Mouse (Mus musculus) olfactory bulb, adult 2 months (tissue): ENCODE measurements around the gene Plb1. TPM values are rescaled to one million over a fixed set of nuclear protein-coding genes. Genes with fewer than 3 reads are reported as not detected.

ENCODE experiments used
- H3K27ac ChIP-seq: fragments of 200-500 bp; 2 replicates; pipeline ENCODE4 v1.5.1; 2012; ENCODE audit warnings: low read depth, low read length; ENCODE audit not compliant: insufficient read depth
- H3K4me1 ChIP-seq: fragments of 200-500 bp; 2 replicates; pipeline ENCODE4 v1.6.1; 2012; ENCODE audit warnings: low read length; ENCODE audit not compliant: control insufficient read depth, insufficient read depth
- H3K4me3 ChIP-seq: fragments of 200-500 bp; 2 replicates; pipeline ENCODE4 v1.5.1; 2012; ENCODE audit warnings: mild to moderate bottlenecking, low read depth, low read length, moderate library complexity; ENCODE audit not compliant: insufficient read depth
- CTCF ChIP-seq: fragments of 200-500 bp; IDR thresholded peaks from 2 replicates; pipeline ENCODE4 v1.5.1; 2012; ENCODE audit warnings: low read depth, mild to moderate bottlenecking, low read length, moderate library complexity; ENCODE audit not compliant: insufficient read depth
- POLR2A ChIP-seq: fragments of 200-500 bp; IDR thresholded peaks from 2 replicates; pipeline ENCODE4 v1.6.1; 2012; ENCODE audit warnings: mild to moderate bottlenecking, low read depth, low read length, moderate library complexity; ENCODE audit not compliant: insufficient read depth
- WGBS: fragments of 180-500 bp; shearing (Covaris S2); methylation state at CpG from one replicate; pipeline ENCODE4 v1.1.7; 2018; 5-methylcytosine and 5-hydroxymethylcytosine counted together
- polyA plus RNA-seq: library from polyadenylated mRNA; stranded (reverse); fragments of >200 nt; gene quantifications from 2 replicates; pipeline ENCODE4 v1.2.4, GENCODE M21; 2012; ENCODE audit warnings: low replicate concordance; ENCODE audit not compliant: missing spikeins, insufficient read depth, insufficient read length

The Plb1 gene
- polyA plus RNA-seq, 1 experiment: not detected

DNA sequence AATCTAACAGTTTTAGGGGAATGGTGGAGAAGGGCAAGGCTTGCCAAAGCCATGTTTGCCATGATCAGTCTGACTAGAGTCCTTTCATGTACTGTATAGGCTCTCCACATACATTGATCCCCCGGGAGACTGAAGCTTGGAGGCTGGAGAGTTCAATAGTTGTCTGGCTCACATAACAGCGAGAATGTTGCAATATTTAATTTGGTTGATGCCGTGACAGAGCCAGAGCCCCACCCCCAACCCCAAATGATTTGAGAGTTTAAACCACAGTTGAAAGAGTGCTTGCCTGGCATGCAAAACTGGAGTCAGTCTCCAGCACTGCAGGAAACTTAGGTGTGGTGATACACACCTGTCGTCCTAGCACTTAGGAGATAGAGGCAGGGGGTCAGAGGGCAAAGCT, 49.8 kb downstream of the Plb1 start:
- Histone ChIP-seq H3K4me3 (no peak overlapping the region), H3K27ac (no peak overlapping the region), H3K4me1 (no peaks in the 10 kb centered on the region; the same call in 1 of the 2 replicates)
- TF ChIP-seq CTCF: no peak
- WGBS: 64% methylated on average over 4 of the region's 4 CpGs

DNA sequence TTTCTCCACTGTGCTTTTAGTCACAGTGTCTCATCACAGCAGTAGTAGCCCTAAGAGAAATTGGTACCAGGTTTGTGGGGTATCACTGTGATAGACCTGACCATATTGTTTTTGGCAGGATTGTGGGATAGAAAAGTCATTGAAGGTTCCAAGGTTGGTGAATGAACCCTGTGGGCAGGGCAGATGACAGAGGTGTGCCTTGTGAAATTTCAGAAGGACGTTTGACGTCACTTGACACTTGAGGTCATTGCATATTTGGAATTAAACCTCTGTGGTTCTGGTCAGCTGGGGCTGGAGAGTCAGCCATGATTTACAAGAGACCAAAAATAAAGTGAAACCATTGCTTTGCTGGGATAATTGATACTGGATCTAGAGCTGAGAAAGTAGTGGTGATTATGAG, 50.9 kb downstream of the Plb1 start:
- 93% methylated on average over 2 of the region's 2 CpGs for WGBS
- TF ChIP-seq CTCF (no peak), POLR2A (no peak)

GRCm38 (mm10) chr5:32286315-32286714, 53.8 kb downstream of the Plb1 start:
- H3K27ac ChIP-seq: no peak overlapping the region
- WGBS: 88% methylated on average over 4 of the region's 4 CpGs
- H3K4me3 ChIP-seq: no peak overlapping the region
- TF ChIP-seq POLR2A: no peak
- TF ChIP-seq CTCF: no peak
- no peaks in the 10 kb centered on the region for H3K4me1 ChIP-seq

More for the DNA sequence above, 50.9 kb downstream of the Plb1 start:
- Histone ChIP-seq H3K27ac (no peak overlapping the region), H3K4me1 (no peaks in the 10 kb centered on the region; the same call in 1 of the 2 replicates), H3K4me3 (no peak overlapping the region)

GRCm38 (mm10) chr5:32288021-32288420, 55.5 kb downstream of the Plb1 start:
- Histone ChIP-seq H3K4me1 (no peaks in the 10 kb centered on the region), H3K4me3 (no peak overlapping the region), H3K27ac (no peak overlapping the region)
- TF ChIP-seq POLR2A (no peak), CTCF (no peak)

DNA sequence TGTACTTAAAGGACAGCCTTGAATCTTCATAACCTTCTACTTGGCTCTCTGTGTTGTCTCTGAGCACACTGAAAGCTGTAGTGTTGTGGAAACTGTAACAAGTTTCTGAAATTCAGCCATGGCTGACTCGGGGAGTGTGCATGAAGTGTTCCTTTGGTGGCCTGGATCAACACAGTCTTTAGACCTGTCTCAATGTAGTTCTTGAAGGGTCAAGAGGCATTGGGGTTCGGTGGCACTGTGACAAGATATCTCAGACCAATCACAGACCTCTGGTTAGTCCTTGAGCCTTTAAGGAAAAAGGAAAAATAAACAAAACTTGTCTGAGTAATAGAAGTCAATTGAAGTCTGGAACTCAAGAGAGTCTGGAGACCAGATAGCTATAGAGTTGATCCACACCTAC, 58.8 kb downstream of the Plb1 start:
- Histone ChIP-seq H3K27ac (no peak overlapping the region), H3K4me1 (no peaks in the 10 kb centered on the region), H3K4me3 (no peak overlapping the region)
- TF ChIP-seq POLR2A (no peak), CTCF (no peak)
- 83% methylated on average over 2 of the region's 2 CpGs for WGBS

DNA sequence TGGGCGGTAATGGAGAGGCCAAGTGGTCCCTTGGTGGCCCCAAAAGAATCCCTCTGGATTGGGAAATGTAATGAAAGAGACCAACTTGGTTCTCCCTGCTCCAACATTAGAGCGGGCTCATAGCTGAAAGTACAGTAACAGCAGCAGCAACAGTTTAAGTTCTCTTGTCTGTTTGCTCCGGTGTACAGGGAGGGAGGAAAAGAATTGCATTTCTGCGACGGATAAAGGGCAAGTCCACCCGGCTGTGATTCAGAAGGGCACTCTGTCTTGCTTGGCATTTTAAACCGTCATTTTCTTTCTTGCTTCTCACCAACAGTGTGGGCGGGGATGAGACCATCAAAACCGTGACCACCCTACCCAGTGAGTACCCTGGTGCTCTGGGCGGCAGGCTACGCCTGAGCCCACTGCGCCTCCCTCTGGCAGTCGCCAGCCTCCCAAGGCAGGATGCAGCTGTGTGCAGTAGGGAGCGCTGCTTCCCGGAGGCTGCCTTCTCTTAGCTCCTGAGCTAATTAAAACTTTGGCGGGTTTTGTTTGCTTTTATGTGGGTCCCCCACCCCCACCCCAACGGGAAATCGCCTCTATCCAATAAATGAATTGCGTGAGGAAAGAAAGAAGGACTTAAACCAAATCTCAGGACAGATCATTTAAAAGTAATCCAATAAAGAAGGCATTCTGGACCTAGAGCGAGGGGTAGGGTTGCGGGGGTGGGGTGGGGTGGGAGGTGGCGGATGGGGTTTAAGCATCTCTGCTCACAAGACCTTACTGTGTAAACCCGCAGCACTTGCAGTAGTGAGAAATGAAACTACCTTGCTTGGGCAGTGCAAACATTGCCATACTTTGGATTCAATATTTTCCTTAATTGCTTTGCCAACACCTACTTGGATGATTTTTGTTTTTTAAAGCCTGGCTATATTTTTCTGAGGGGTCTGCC, 70.7 kb downstream of the Plb1 start:
- no peak overlapping the region for H3K27ac ChIP-seq
- 7% methylated on average over 23 of the region's 23 CpGs for WGBS
- H3K4me3 ChIP-seq: peak overlapping the region; percentile 35
- peaks cover 3% of the 10 kb centered on the region; the same call in 1 of the 2 replicates for H3K4me1 ChIP-seq
- peak; percentile 84 for TF ChIP-seq CTCF
- TF ChIP-seq POLR2A: no peak

GRCm38 (mm10) chr5:32307106-32307505, 74.6 kb downstream of the Plb1 start:
- 80% methylated on average over 2 of the region's 2 CpGs for WGBS
- Histone ChIP-seq H3K4me1 (peaks cover 3% of the 10 kb centered on the region; the same call in 1 of the 2 replicates), H3K27ac (no peak overlapping the region), H3K4me3 (no peak overlapping the region)
- no peak for TF ChIP-seq POLR2A
- no peak for TF ChIP-seq CTCF

DNA sequence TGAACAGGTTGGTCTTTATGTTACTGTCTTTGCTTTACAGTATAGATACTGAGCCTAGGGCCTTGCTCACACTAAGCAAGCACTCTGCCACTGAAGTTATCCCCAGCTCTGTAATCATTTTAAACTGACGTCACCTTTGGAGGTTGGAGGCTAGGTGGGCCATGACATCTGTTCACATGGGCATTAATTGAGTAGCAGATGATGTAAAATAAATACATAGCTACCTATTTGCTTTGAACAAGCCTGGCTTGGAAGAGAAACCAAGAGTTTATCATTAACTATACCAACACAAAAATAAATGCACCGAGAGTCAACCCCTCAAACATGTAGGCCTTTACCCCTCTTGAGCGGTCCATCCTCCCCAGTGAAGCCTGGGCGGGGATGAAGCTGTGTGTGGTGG, 76.1 kb downstream of the Plb1 start:
- TF ChIP-seq CTCF: no peak
- TF ChIP-seq POLR2A: no peak
- 96% methylated on average over 4 of the region's 4 CpGs for WGBS
- no peaks in the 10 kb centered on the region for H3K4me1 ChIP-seq
- no peak overlapping the region for H3K4me3 ChIP-seq
- no peak overlapping the region for H3K27ac ChIP-seq

- H3K4me3 ChIP-seq: no peak overlapping the region
- TF ChIP-seq CTCF: no peak
- TF ChIP-seq POLR2A: no peak
- WGBS: 79% methylated on average over 1 of the region's 1 CpGs
- H3K27ac ChIP-seq: no peak overlapping the region
- peaks cover 7% of the 10 kb centered on the region for H3K4me1 ChIP-seq
These were observed 77.2 kb downstream of the Plb1 start for GRCm38 (mm10) chr5:32309714-32310113.

DNA sequence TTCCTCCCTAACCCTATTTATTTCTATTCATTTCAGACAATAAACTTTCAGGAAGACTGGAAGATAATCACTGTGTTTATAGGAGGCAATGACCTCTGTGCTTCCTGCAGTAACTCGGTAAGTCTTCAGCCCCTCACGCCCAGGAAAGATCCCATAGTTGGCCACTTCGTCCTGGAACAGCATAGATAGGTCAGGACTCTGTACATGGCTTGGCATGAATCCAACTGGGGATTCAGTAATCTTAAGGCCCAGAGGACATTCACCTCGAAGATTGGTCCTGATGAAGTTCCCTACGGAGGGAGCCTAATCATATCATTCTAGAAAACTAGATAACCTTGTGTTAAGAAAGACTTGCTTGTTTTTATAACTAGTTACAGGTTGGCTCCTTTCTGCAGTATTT, 78.3 kb downstream of the Plb1 start:
- Histone ChIP-seq H3K27ac (no peak overlapping the region), H3K4me1 (peaks cover 11% of the 10 kb centered on the region), H3K4me3 (no peak overlapping the region)
- no peak for TF ChIP-seq CTCF
- no peak for TF ChIP-seq POLR2A
- WGBS: 87% methylated on average over 5 of the region's 5 CpGs
